Mouse (Mus musculus) mammary gland, adult 2 months (tissue): Measurements from ENCODE around the gene Tm9sf3. TPM values are rescaled to one million over a fixed set of nuclear protein-coding genes. Genes with fewer than 3 reads are reported as not detected.

Experiments used
- polyA plus RNA-seq: library from polyadenylated mRNA; depleted of rRNA; stranded (reverse); fragments of >200 nt; gene quantifications from 2 replicates; pipeline ENCODE4 v1.2.3, GENCODE M21; 2012; ENCODE audit warnings: low replicate concordance; rRNA removed

Gene Tm9sf3
- polyA plus RNA-seq = 33.0 and 57.0 TPM in 2 replicates

DNA sequence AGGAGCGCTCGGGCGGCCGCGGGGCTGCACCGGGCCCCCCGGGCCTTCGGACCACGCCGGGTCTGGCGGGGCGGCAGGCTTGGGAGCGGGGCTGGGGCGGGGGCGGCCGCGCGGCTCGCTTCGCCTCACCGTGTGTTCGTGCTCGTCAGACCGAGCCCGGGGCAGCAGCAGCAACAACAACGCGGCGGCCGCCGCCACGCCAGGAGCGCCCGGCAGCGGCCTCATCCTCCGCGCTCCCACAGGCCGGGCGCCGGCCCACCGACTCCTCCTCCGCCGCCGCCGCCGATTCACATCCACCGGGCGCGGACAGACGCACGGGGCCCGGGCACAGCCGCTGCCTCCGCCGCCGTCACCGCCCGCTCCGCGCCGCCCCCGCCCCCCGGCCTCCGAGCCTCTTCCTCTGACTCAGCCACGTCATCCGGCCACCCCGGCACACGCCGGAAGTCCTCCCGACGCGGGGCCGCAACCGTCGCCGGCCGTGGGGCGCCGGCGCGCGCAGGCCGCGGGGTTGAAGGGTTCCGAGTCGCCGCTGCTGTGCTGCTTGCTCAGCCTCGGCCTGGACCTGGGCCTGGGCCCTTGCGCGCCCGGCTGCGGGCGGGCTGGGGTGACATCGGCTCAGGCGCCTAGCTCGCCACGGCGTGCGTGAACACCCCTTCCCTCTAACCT, at the start of gene Tm9sf3:
Gene Tm9sf3 (minus strand): TSS at position 368 of the 666 bp plus-strand sequence.

DNA sequence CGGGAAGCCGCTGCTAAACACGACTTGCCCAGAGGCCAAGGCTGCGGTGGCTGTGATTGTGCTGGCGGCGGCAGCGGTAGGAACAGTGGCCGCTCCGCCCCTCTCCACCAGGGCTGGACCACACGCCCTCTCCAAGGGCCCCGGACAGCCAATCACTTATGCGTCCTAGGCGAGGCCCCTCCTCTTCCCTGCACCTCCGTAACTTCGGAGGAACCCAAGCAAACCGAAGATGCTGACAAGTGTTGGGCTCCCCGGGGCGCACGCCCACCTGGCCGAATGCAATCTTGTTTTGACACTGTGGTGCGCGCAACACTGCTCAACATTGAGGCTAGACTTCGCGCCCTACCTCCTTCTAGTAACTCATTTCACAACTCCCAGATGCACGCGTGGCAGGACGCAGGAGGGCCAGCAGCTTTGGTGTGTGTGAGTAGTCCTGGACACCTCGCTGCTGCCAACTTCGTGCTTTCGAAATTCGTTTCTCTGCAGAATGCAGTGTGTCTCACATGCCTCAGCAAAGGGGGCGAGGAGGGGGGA, 56.9 kb downstream of the Tm9sf3 start, which contains the start of gene Tll2:
Gene Tll2 (minus strand): TSS at position 25 of the 534 bp plus-strand sequence.

Other genes starting within 250 kb of the Tm9sf3 start
- gene Dntt, start 234.7 kb downstream of the Tm9sf3 start, polyA plus RNA-seq = 0.45 and 0.91 TPM in 2 replicates
- not detected in 2 replicates for gene Opalin, start 186.9 kb downstream of the Tm9sf3 start, polyA plus RNA-seq
- gene Tll2, start 57.2 kb downstream of the Tm9sf3 start, polyA plus RNA-seq = 0.03 TPM in 1 of 2 replicates, not detected in the other
- gene Pik3ap1, start 121.1 kb upstream of the Tm9sf3 start, polyA plus RNA-seq = 18.4 and 19.9 TPM in 2 replicates
- 2.7 and 3.3 TPM in 2 replicates for gene Lcor, start 218.6 kb upstream of the Tm9sf3 start, polyA plus RNA-seq